Mouse (Mus musculus) kidney, postnatal 0 days (tissue): Measurements from ENCODE around the gene Cntnap1. TPM values are rescaled to one million over a fixed set of nuclear protein-coding genes. Genes with fewer than 3 reads are reported as not detected.

Source experiments
- ATAC-seq: fragments of 200-750 bp; cut with Nextera tagmentation; replicated peaks from 2 replicates; pipeline ENCODE4 v1.8.0; 2017; ENCODE audit warnings: low read depth, moderate number of reproducible peaks, moderate TSS enrichment, moderate library complexity; ENCODE audit not compliant: low FRiP score
- DNase-seq: peaks from one replicate; pipeline ENCODE4 v3.0.0-alpha.2; 2016; ENCODE audit warnings: low spot score
- H3K27ac ChIP-seq: fragments of 300-500 bp; sonication (generic); 2 replicates; pipeline ENCODE4 v1.5.1; 2014; ENCODE audit warnings: mild to moderate bottlenecking
- H3K27me3 ChIP-seq: fragments of 300-500 bp; sonication (generic); 2 replicates; pipeline ENCODE4 v1.6.1; 2014; ENCODE audit warnings: low read length, mixed read lengths; ENCODE audit not compliant: insufficient read depth
- H3K36me3 ChIP-seq: fragments of 300-500 bp; sonication (generic); 2 replicates; pipeline ENCODE4 v1.6.1; 2014; ENCODE audit warnings: low read length, mixed read lengths; ENCODE audit not compliant: insufficient read depth
- H3K4me1 ChIP-seq: fragments of 300-500 bp; sonication (generic); replicated peaks from 2 replicates; pipeline ENCODE4 v1.6.1; 2014; ENCODE audit warnings: antibody characterized with exemption, low read length, mixed read lengths; ENCODE audit not compliant: insufficient read depth
- H3K4me2 ChIP-seq: fragments of 300-500 bp; sonication (generic); 2 replicates; pipeline ENCODE4 v1.6.1; 2014; ENCODE audit warnings: mild to moderate bottlenecking, low read length, moderate library complexity, mixed read lengths
- H3K4me3 ChIP-seq: fragments of 300-500 bp; sonication (generic); replicated peaks from 2 replicates; pipeline ENCODE4 v1.5.1; 2014; ENCODE audit warnings: low read depth, low read length
- H3K9ac ChIP-seq: fragments of 300-500 bp; sonication (generic); 2 replicates; pipeline ENCODE4 v1.6.1; 2014; ENCODE audit warnings: low read depth, low read length
- H3K9me3 ChIP-seq: fragments of 300-500 bp; sonication (generic); replicated peaks from 2 replicates; pipeline ENCODE4 v1.6.1; 2016; ENCODE audit warnings: low read length, inconsistent platforms, mixed read lengths
- CTCF ChIP-seq: IDR thresholded peaks from 2 replicates; pipeline ENCODE4 v1.5.1; 2016; ENCODE audit warnings: antibody characterized with exemption, low read depth, mild to moderate bottlenecking, moderate library complexity
- WGBS: fragments of 180-500 bp; shearing (Covaris S2); extraction: QIAGEN DNeasy Blood & Tissue Kit; methylation state at CpG from one replicate; pipeline ENCODE4 v1.1.7; 2014; 5-methylcytosine and 5-hydroxymethylcytosine counted together
- polyA plus RNA-seq: library from polyadenylated mRNA; unstranded; fragments of >200 nt; fragmentation: Nextera tagmentation; extraction: Ambion mirVana; gene quantifications from 2 replicates; pipeline ENCODE4 v1.2.1, GENCODE M21; 2015

Cntnap1 gene
- polyA plus RNA-seq, 1 experiment from 2014 or later: 0.78 TPM

GRCm38 (mm10) chr11:101175636-101176116 is 5.4 kb downstream of the Cntnap1 start:
- WGBS: 8% methylated on average over 11 of the region's 11 CpGs
- Histone ChIP-seq H3K27ac (no peak overlapping the region), H3K27me3 (no peaks in the 10 kb centered on the region), H3K9me3 (no peaks in the 10 kb centered on the region), H3K36me3 (no peaks in the 10 kb centered on the region), H3K9ac (no peak overlapping the region), H3K4me1 (peaks cover 20% of the 10 kb centered on the region), H3K4me2 (peak overlapping the region; percentile 65), H3K4me3 (peak overlapping the region; percentile 18; the same call in 1 of the 2 replicates)
- ATAC-seq: no peak
- TF ChIP-seq CTCF: no peak
- DNase-seq: no peak

- peak; percentile 76 for DNase-seq
These were observed 5.9 kb downstream of the Cntnap1 start for GRCm38 (mm10) chr11:101176117-101176691.

GRCm38 (mm10) chr11:101176933-101177773 is 6.8 kb downstream of the Cntnap1 start:
- no peaks in the 10 kb centered on the region for H3K27me3 ChIP-seq
- TF ChIP-seq CTCF: peak; percentile 70
- 40% methylated on average over 22 of the region's 22 CpGs for WGBS
- peaks cover 19% of the 10 kb centered on the region for H3K4me1 ChIP-seq
- ATAC-seq: no peak
- H3K9me3 ChIP-seq: no peaks in the 10 kb centered on the region
- H3K27ac ChIP-seq: no peak overlapping the region
- peak overlapping the region; percentile 18; the same call in 1 of the 2 replicates for H3K4me3 ChIP-seq
- peak overlapping the region; percentile 65 for H3K4me2 ChIP-seq
- H3K36me3 ChIP-seq: no peaks in the 10 kb centered on the region
- H3K9ac ChIP-seq: no peak overlapping the region
- peak; percentile 71 for DNase-seq

More at GRCm38 (mm10) chr11:101176117-101176691, 5.9 kb downstream of the Cntnap1 start:
- no peak overlapping the region for H3K27ac ChIP-seq
- H3K9me3 ChIP-seq: no peaks in the 10 kb centered on the region
- TF ChIP-seq CTCF: peak; percentile 55
- H3K9ac ChIP-seq: no peak overlapping the region
- no peaks in the 10 kb centered on the region for H3K27me3 ChIP-seq
- peaks cover 20% of the 10 kb centered on the region for H3K4me1 ChIP-seq
- H3K4me2 ChIP-seq: peak overlapping the region; percentile 65
- ATAC-seq: no peak
- under 1% methylated on average over 25 of the region's 25 CpGs for WGBS
- H3K36me3 ChIP-seq: no peaks in the 10 kb centered on the region
- H3K4me3 ChIP-seq: peak overlapping the region; percentile 18

- Histone ChIP-seq H3K4me2 (no peak overlapping the region), H3K9me3 (no peaks in the 10 kb centered on the region), H3K4me3 (no peak overlapping the region), H3K27me3 (no peaks in the 10 kb centered on the region), H3K9ac (no peak overlapping the region), H3K27ac (no peak overlapping the region), H3K4me1 (peaks cover 9% of the 10 kb centered on the region), H3K36me3 (no peaks in the 10 kb centered on the region)
- no peak for ATAC-seq
- 58% methylated on average over 36 of the region's 36 CpGs for WGBS
- no peak for DNase-seq
- TF ChIP-seq CTCF: no peak
These were observed 8.0 kb downstream of the Cntnap1 start for GRCm38 (mm10) chr11:101178061-101179058.

- Histone ChIP-seq H3K27ac (no peak overlapping the region), H3K27me3 (no peaks in the 10 kb centered on the region), H3K4me2 (no peak overlapping the region), H3K4me3 (no peak overlapping the region), H3K9ac (no peak overlapping the region), H3K9me3 (no peaks in the 10 kb centered on the region), H3K36me3 (no peaks in the 10 kb centered on the region; the same call in 1 of the 2 replicates), H3K4me1 (peaks cover 3% of the 10 kb centered on the region)
- TF ChIP-seq CTCF: no peak
- WGBS: 80% methylated on average over 15 of the region's 15 CpGs
- no peak for DNase-seq
- no peak for ATAC-seq
These were observed 9.0 kb downstream of the Cntnap1 start for GRCm38 (mm10) chr11:101179306-101179705.

- Histone ChIP-seq H3K27me3 (no peaks in the 10 kb centered on the region), H3K9ac (no peak overlapping the region), H3K27ac (no peak overlapping the region), H3K9me3 (no peaks in the 10 kb centered on the region), H3K4me2 (no peak overlapping the region), H3K36me3 (no peaks in the 10 kb centered on the region; the same call in 1 of the 2 replicates), H3K4me1 (no peaks in the 10 kb centered on the region; the same call in 1 of the 2 replicates), H3K4me3 (no peak overlapping the region)
- ATAC-seq: no peak
- 59% methylated on average over 17 of the region's 17 CpGs for WGBS
- TF ChIP-seq CTCF: no peak
- no peak for DNase-seq
These were observed 9.9 kb downstream of the Cntnap1 start for GRCm38 (mm10) chr11:101180261-101180660.
